Comparison of ENCODE assay signal across 8 mouse cellular contexts in genomic region chr13:111725165-111726077, GRCm38 (mm10). TPM values are rescaled to one million over a fixed set of nuclear protein-coding genes. Genes with fewer than 3 reads are reported as not detected.
A peak's percentile ranks its signal among the peaks of the same experiment; 100 is the strongest.
DNase-seq lines count a peak whose midpoint lies in the region; ATAC-seq and TF ChIP-seq lines count a peak whose summit lies in the region.

No protein-coding gene starts in this region.

- peak; percentile 99 for DNase-seq in 416B (ENCODE audit: low read depth)
- DNase-seq in heart, adult 8-10 months (ENCODE audit: low spot score) = peak; percentile 97
- DNase-seq in kidney, adult 9 months = peak; percentile 98
- DNase-seq in limb, embryonic 14.5 days (ENCODE audit: low spot score) = peak; percentile 99
- peak; percentile 97 for DNase-seq in midbrain, postnatal 0 days (ENCODE audit: low spot score)
- peak; percentile 94 to 95 for DNase-seq in spleen, postnatal 14 days (ENCODE audit: low spot score in 2 of 2)

- H3K9ac ChIP-seq in embryonic facial prominence, embryonic 15.5 days = peak overlapping the region; percentile 42
- peak overlapping the region; percentile 60 for H3K9ac ChIP-seq in limb, embryonic 14.5 days (ENCODE audit: low read depth, low read length, severe bottlenecking)
- H3K9ac ChIP-seq in midbrain, postnatal 0 days (replicated peaks; ENCODE audit: low read length, poor library complexity, severe bottlenecking) = peak overlapping the region; percentile 50

- no peak for TF ChIP-seq CTCF in bone marrow, adult 2 months (IDR thresholded peaks at IDR 0.05; ENCODE audit: control insufficient read depth, insufficient read depth, low read length)
- TF ChIP-seq CTCF in midbrain, postnatal 0 days (IDR thresholded peaks at IDR 0.05) = no peak

- 0 out of 2 replicates have a peak, but pooled peaks cover 4% of the 10 kb centered on the region for H3K9me3 ChIP-seq in embryonic facial prominence, embryonic 15.5 days (replicated peaks)
- H3K9me3 ChIP-seq in limb, embryonic 14.5 days (ENCODE audit: control insufficient read depth, low read length) = 0 out of 2 replicates have a peak, but pooled peaks cover 3% of the 10 kb centered on the region
- H3K9me3 ChIP-seq in midbrain, postnatal 0 days (ENCODE audit: low read length) = no peaks in the 10 kb centered on the region

- no peaks in the 10 kb centered on the region for H3K4me1 ChIP-seq in bone marrow, adult 2 months (ENCODE audit: control insufficient read depth, insufficient read depth, low read length)
- H3K4me1 ChIP-seq in embryonic facial prominence, embryonic 15.5 days = no peaks in the 10 kb centered on the region
- H3K4me1 ChIP-seq in limb, embryonic 14.5 days (ENCODE audit: control insufficient read depth, insufficient read depth, low read length) = peaks cover 3% of the 10 kb centered on the region; the same call in 1 of the 2 replicates
- no peaks in the 10 kb centered on the region for H3K4me1 ChIP-seq in midbrain, postnatal 0 days (ENCODE audit: insufficient read depth, low read length)

- H3K27me3 ChIP-seq in embryonic facial prominence, embryonic 15.5 days = no peaks in the 10 kb centered on the region
- H3K27me3 ChIP-seq in limb, embryonic 14.5 days (ENCODE audit: control insufficient read depth, insufficient read depth, low read length) = no peaks in the 10 kb centered on the region
- H3K27me3 ChIP-seq in midbrain, postnatal 0 days (ENCODE audit: insufficient read depth, low read length) = no peaks in the 10 kb centered on the region

- H3K27ac ChIP-seq in bone marrow, adult 2 months (ENCODE audit: control insufficient read depth, insufficient read depth, low read depth, low read length, poor library complexity) = peak overlapping the region; percentile 84
- peak overlapping the region; percentile 89 for H3K27ac ChIP-seq in embryonic facial prominence, embryonic 15.5 days (replicated peaks)
- H3K27ac ChIP-seq in limb, embryonic 14.5 days (replicated peaks; ENCODE audit: low read depth, low read length) = peak overlapping the region; percentile 78
- H3K27ac ChIP-seq in midbrain, postnatal 0 days (ENCODE audit: low read depth, low read length) = peak overlapping the region; percentile 43

- H3K4me3 ChIP-seq in bone marrow, adult 2 months (replicated peaks; ENCODE audit: control insufficient read depth, low read depth, low read length) = peak overlapping the region; percentile 77
- peak overlapping the region; percentile 58 for H3K4me3 ChIP-seq in embryonic facial prominence, embryonic 15.5 days (replicated peaks)
- peak overlapping the region; percentile 51 for H3K4me3 ChIP-seq in limb, embryonic 14.5 days (replicated peaks; ENCODE audit: low read length)
- H3K4me3 ChIP-seq in midbrain, postnatal 0 days (ENCODE audit: low read depth, low read length) = peak overlapping the region; percentile 85

- H3K4me2 ChIP-seq in embryonic facial prominence, embryonic 15.5 days (replicated peaks) = peak overlapping the region; percentile 77
- H3K4me2 ChIP-seq in limb, embryonic 14.5 days (replicated peaks; ENCODE audit: low read depth, low read length, severe bottlenecking) = peak overlapping the region; percentile 80
- H3K4me2 ChIP-seq in midbrain, postnatal 0 days (ENCODE audit: low read depth, low read length, poor library complexity, severe bottlenecking) = peak overlapping the region; percentile 91

- under 1% methylated on average over 65 of the region's 65 CpGs for WGBS in bone marrow, adult 2 months
- under 1% methylated on average over 65 of the region's 65 CpGs for WGBS in embryonic facial prominence, embryonic 15.5 days
- under 1% methylated on average over 48 of the region's 65 CpGs for WGBS in limb, embryonic 14.5 days
- under 1% methylated on average over 56 of the region's 65 CpGs for WGBS in midbrain, postnatal 0 days

- ATAC-seq in embryonic facial prominence, embryonic 15.5 days (ENCODE audit: insufficient number of reproducible peaks, low FRiP score, low TSS enrichment, low read depth) = peak; percentile 99
- ATAC-seq in limb, embryonic 14.5 days (ENCODE audit: low FRiP score, low read depth) = peak; percentile 98
- ATAC-seq in midbrain, postnatal 0 days (ENCODE audit: low FRiP score) = peak; percentile 99

- no peaks in the 10 kb centered on the region for H3K36me3 ChIP-seq in embryonic facial prominence, embryonic 15.5 days
- H3K36me3 ChIP-seq in limb, embryonic 14.5 days (ENCODE audit: control insufficient read depth, insufficient read depth, low read length) = no peaks in the 10 kb centered on the region
- H3K36me3 ChIP-seq in midbrain, postnatal 0 days (ENCODE audit: insufficient read depth, low read length) = no peaks in the 10 kb centered on the region; the same call in 1 of the 2 replicates

- TF ChIP-seq POLR2A in bone marrow, adult 2 months (IDR thresholded peaks at IDR 0.05; ENCODE audit: borderline replicate concordance, control insufficient read depth, low read depth, low read length) = peak; percentile 65; the same call in 1 of the 2 replicates
- 0 out of 2 replicates have a peak, but pooled peaks have one; percentile 37 for TF ChIP-seq POLR2A in limb, embryonic 14.5 days (IDR thresholded peaks at IDR 0.05; ENCODE audit: borderline replicate concordance, extremely low read depth, insufficient read depth, insufficient read length)

RNA-seq across cellular contexts. Expression of gene Mier3, which starts 44.6 kb away (rescaled TPM):
- polyA plus RNA-seq in bone marrow, adult 2 months (2011; ENCODE audit: insufficient read depth, insufficient read length, low replicate concordance, missing spikeins) = 15.3 and 22.4 TPM in 2 replicates
- 21.6 and 22.4 TPM in 2 replicates for polyA plus RNA-seq in embryonic facial prominence, embryonic 15.5 days (2015; fragmentation: Nextera tagmentation; extraction: Ambion mirVana)
- 10 to 100 TPM; 12.6 to 17.2 (median 13.9) TPM for total RNA-seq in heart, adult 8-10 months (2022)
- 23.3 and 25.7 TPM in 2 replicates for polyA plus RNA-seq in limb, embryonic 14.5 days (2012; rRNA removed)
- 31.2 and 33.2 TPM in 2 replicates for polyA plus RNA-seq in limb, embryonic 14.5 days (2014; fragmentation: Nextera tagmentation; extraction: Ambion mirVana)
- 29.2 and 32.6 TPM in 2 replicates for total RNA-seq in midbrain, postnatal 0 days (2014; rRNA removed)
- polyA plus RNA-seq in midbrain, postnatal 0 days (2015; fragmentation: Nextera tagmentation; extraction: Ambion mirVana) = 13.6 and 14.6 TPM in 2 replicates

Comparison
In these comparisons a context has a peak if more than half of its experiments do, and no peak if none do; other contexts are left out.
1. Peak in every context shown above with its lines: DNase-seq, ATAC-seq, H3K4me3 ChIP-seq and H3K27ac ChIP-seq.